Mouse (Mus musculus): ENCODE results near the gene Pcnp.

- TF ChIP-seq CTCF (IDR thresholded peaks at IDR 0.05; ENCODE audit: low read depth, low read length) (no peak), GATA1 (IDR thresholded peaks at IDR 0.05; ENCODE audit: borderline replicate concordance, low read length) (no peak), GATA2 (IDR thresholded peaks at IDR 0.05; ENCODE audit: borderline replicate concordance, low read depth, low read length) (no peak)
These were observed 65.2 kb downstream of the Pcnp start for GRCm38 (mm10) chr16:55964126-55964949.
